Mouse (Mus musculus): ENCODE data around the gene Tbc1d22a. TPM values are rescaled to one million over a fixed set of nuclear protein-coding genes. Genes with fewer than 3 reads are reported as not detected.
A peak's percentile ranks its signal among the peaks of the same experiment; 100 is the strongest.
"Not testable (repeated sequence)": the region's sequence is repeated elsewhere in the genome, so short reads cannot be mapped to it uniquely, and the experiment has no call there.

Tbc1d22a gene
- total RNA-seq, 2 experiments from 2014 or later = 33.5 to 34.5 TPM

- DNase-seq (ENCODE audit: extremely low spot score in 1 of 2, low spot score in 1 of 2) = no peak
These were observed 12.4 kb upstream of the Tbc1d22a start for GRCm38 (mm10) chr15:86201696-86202330.

- DNase-seq (ENCODE audit: extremely low spot score in 1 of 2, low spot score in 1 of 2) = no peak
These were observed 11.6 kb upstream of the Tbc1d22a start for GRCm38 (mm10) chr15:86202640-86203039.

- no peak for DNase-seq (ENCODE audit: extremely low spot score in 1 of 2, low spot score in 1 of 2)
These were observed 10.9 kb upstream of the Tbc1d22a start for GRCm38 (mm10) chr15:86203292-86203793.

- no peak for DNase-seq (ENCODE audit: extremely low spot score in 1 of 2, low spot score in 1 of 2)
These were observed 10.2 kb upstream of the Tbc1d22a start for GRCm38 (mm10) chr15:86203942-86204561.

GRCm38 (mm10) chr15:86205300-86205699 is 9.0 kb upstream of the Tbc1d22a start:
- DNase-seq (ENCODE audit: extremely low spot score in 1 of 2, low spot score in 1 of 2) = peak in 1 of 2 experiments; percentile 62

- no peak for DNase-seq (ENCODE audit: extremely low spot score in 1 of 2, low spot score in 1 of 2)
These were observed 7.9 kb upstream of the Tbc1d22a start for GRCm38 (mm10) chr15:86206385-86206784.

- not testable (repeated sequence) for DNase-seq (ENCODE audit: extremely low spot score in 1 of 2, low spot score in 1 of 2)
These were observed 2.1 kb upstream of the Tbc1d22a start for GRCm38 (mm10) chr15:86212193-86212592.

GRCm38 (mm10) chr15:86214549-86215201 is 416 bp downstream of the Tbc1d22a start:
- DNase-seq (ENCODE audit: extremely low spot score in 1 of 2, low spot score in 1 of 2) = no peak

GRCm38 (mm10) chr15:86216641-86217040 is 2.4 kb downstream of the Tbc1d22a start:
- DNase-seq (ENCODE audit: extremely low spot score in 1 of 2, low spot score in 1 of 2) = not testable (repeated sequence)

GRCm38 (mm10) chr15:86219534-86220228 is 5.4 kb downstream of the Tbc1d22a start:
- no peak for DNase-seq (ENCODE audit: extremely low spot score in 1 of 2, low spot score in 1 of 2)

GRCm38 (mm10) chr15:86220229-86220630 is 6.0 kb downstream of the Tbc1d22a start:
- DNase-seq (ENCODE audit: extremely low spot score in 1 of 2, low spot score in 1 of 2) = no peak

GRCm38 (mm10) chr15:86220715-86221114 is 6.5 kb downstream of the Tbc1d22a start:
- no peak for DNase-seq (ENCODE audit: extremely low spot score in 1 of 2, low spot score in 1 of 2)

- no peak for DNase-seq (ENCODE audit: extremely low spot score in 1 of 2, low spot score in 1 of 2)
These were observed 7.1 kb downstream of the Tbc1d22a start for GRCm38 (mm10) chr15:86221369-86221768.

GRCm38 (mm10) chr15:86221901-86222300 is 7.6 kb downstream of the Tbc1d22a start:
- DNase-seq (ENCODE audit: extremely low spot score in 1 of 2, low spot score in 1 of 2) = not testable (repeated sequence)

- no peak for DNase-seq (ENCODE audit: extremely low spot score in 1 of 2, low spot score in 1 of 2)
These were observed 10.8 kb downstream of the Tbc1d22a start for GRCm38 (mm10) chr15:86224972-86225551.

GRCm38 (mm10) chr15:86226221-86226620 is 12.0 kb downstream of the Tbc1d22a start:
- DNase-seq (ENCODE audit: extremely low spot score in 1 of 2, low spot score in 1 of 2) = no peak

GRCm38 (mm10) chr15:86226968-86227367 is 12.7 kb downstream of the Tbc1d22a start:
- DNase-seq (ENCODE audit: extremely low spot score in 1 of 2, low spot score in 1 of 2) = no peak

- peak in 1 of 2 experiments; percentile 40 for DNase-seq (ENCODE audit: extremely low spot score in 1 of 2, low spot score in 1 of 2)
These were observed 13.9 kb downstream of the Tbc1d22a start for GRCm38 (mm10) chr15:86228186-86228585.

GRCm38 (mm10) chr15:86229088-86229487 is 14.8 kb downstream of the Tbc1d22a start:
- no peak for DNase-seq (ENCODE audit: extremely low spot score in 1 of 2, low spot score in 1 of 2)

- DNase-seq (ENCODE audit: extremely low spot score in 1 of 2, low spot score in 1 of 2) = no peak
These were observed 15.4 kb downstream of the Tbc1d22a start for GRCm38 (mm10) chr15:86229623-86230022.

All from layer of hippocampus, postnatal 25 days (tissue).